Mouse (Mus musculus) bone marrow, adult 2 months (tissue): ENCODE measurements around the gene Adarb1.

ENCODE experiments used
- CTCF ChIP-seq: fragments of 200-500 bp; IDR thresholded peaks from 2 replicates; pipeline ENCODE4 v1.5.1; 2011; ENCODE audit warnings: low read length, control low read depth; ENCODE audit not compliant: control insufficient read depth, insufficient read depth
- POLR2A ChIP-seq: fragments of 200-500 bp; IDR thresholded peaks from 2 replicates; pipeline ENCODE4 v1.6.1; 2011; ENCODE audit warnings: low read depth, mild to moderate bottlenecking, control low read depth, low read length, borderline replicate concordance; ENCODE audit not compliant: control insufficient read depth

GRCm38 (mm10) chr10:77376056-77376455 lies 42.0 kb downstream of the Adarb1 start:
- no peak for TF ChIP-seq POLR2A
- no peak for TF ChIP-seq CTCF
